Mouse (Mus musculus): Measurements from ENCODE around the gene Dnajc24.

DNA sequence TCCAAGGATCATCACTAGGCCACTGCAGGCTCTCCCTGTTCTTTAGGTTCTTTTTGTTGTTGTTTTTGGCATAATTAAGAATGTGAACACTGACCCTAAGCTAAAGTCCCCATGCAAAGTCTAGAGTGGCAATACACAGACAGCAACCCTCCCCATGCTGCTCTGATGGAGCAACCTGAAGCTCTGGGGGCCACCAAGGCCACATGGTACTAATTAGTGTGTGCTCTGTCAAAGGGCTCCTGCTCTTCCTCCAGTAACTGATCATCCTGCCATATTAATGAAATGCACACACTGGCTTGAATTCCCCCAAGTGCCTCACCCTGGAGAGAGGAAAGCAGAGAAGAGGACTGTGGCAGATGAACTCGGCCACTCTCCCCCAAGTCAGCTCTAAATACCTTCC lies 16.2 kb downstream of the Dnajc24 start:
- TF ChIP-seq TAL1 (IDR thresholded peaks at IDR 0.05; ENCODE audit: low read length) (no peak), GATA1 (IDR thresholded peaks at IDR 0.05; ENCODE audit: low read length) (no peak)
